Mouse (Mus musculus) stomach, embryonic 16.5 days (tissue): ENCODE results near the gene Aqr. TPM values are rescaled to one million over a fixed set of nuclear protein-coding genes. Genes with fewer than 3 reads are reported as not detected.
"Not testable (repeated sequence)": the region's sequence is repeated elsewhere in the genome, so short reads cannot be mapped to it uniquely, and the experiment has no call there.

Source experiments
- ATAC-seq: fragments of 200-750 bp; cut with Nextera tagmentation; 2 replicates; pipeline ENCODE4 v1.8.0; 2017; ENCODE audit warnings: moderate number of reproducible peaks, moderate TSS enrichment; ENCODE audit not compliant: insufficient read depth, low FRiP score
- H3K27ac ChIP-seq: fragments of 300-500 bp; sonication (generic); 2 replicates; pipeline ENCODE4 v1.5.1; 2014; ENCODE audit warnings: low read length
- H3K27me3 ChIP-seq: fragments of 300-500 bp; sonication (generic); 2 replicates; pipeline ENCODE4 v1.6.1; 2014; ENCODE audit warnings: low read length, control low read depth, mixed read lengths; ENCODE audit not compliant: control insufficient read depth, insufficient read depth
- H3K36me3 ChIP-seq: fragments of 300-500 bp; sonication (generic); 2 replicates; pipeline ENCODE4 v1.6.1; 2014; ENCODE audit warnings: low read length; ENCODE audit not compliant: control insufficient read depth, insufficient read depth
- H3K4me1 ChIP-seq: fragments of 300-500 bp; sonication (generic); 2 replicates; pipeline ENCODE4 v1.6.1; 2014; ENCODE audit warnings: low read length, control low read depth, mixed read lengths; ENCODE audit not compliant: control insufficient read depth, insufficient read depth
- H3K4me2 ChIP-seq: fragments of 300-500 bp; sonication (generic); 2 replicates; pipeline ENCODE4 v1.6.1; 2014; ENCODE audit warnings: low read depth, low read length, mixed read lengths
- H3K4me3 ChIP-seq: fragments of 300-500 bp; sonication (generic); replicated peaks from 2 replicates; pipeline ENCODE4 v1.5.1; 2014; ENCODE audit warnings: mild to moderate bottlenecking, low read length
- H3K9ac ChIP-seq: fragments of 300-500 bp; sonication (generic); 2 replicates; pipeline ENCODE4 v1.6.1; 2014; ENCODE audit warnings: low read length
- H3K9me3 ChIP-seq: fragments of 300-500 bp; sonication (generic); replicated peaks from 2 replicates; pipeline ENCODE4 v1.6.1; 2016; ENCODE audit warnings: low read length, control low read depth; ENCODE audit not compliant: control insufficient read depth
- WGBS: fragments of 180-500 bp; shearing (Covaris S2); extraction: QIAGEN DNeasy Blood & Tissue Kit; methylation state at CpG from one replicate; pipeline ENCODE4 v1.1.7; 2014; 5-methylcytosine and 5-hydroxymethylcytosine counted together
- polyA plus RNA-seq: library from polyadenylated mRNA; unstranded; fragments of >200 nt; fragmentation: Nextera tagmentation; extraction: Ambion mirVana; gene quantifications from 2 replicates; pipeline ENCODE4 v1.2.1, GENCODE M21; 2015

The Aqr gene
- polyA plus RNA-seq = 37.2 and 40.5 TPM in 2 replicates

- H3K36me3 ChIP-seq, H3K4me3 ChIP-seq, H3K4me2 ChIP-seq, H3K9me3 ChIP-seq, H3K9ac ChIP-seq, H3K27ac ChIP-seq, H3K4me1 ChIP-seq, H3K27me3 ChIP-seq, ATAC-seq: not testable (repeated sequence)
- WGBS = 79% methylated on average over 1 of the region's 6 CpGs
Measured at GRCm38 (mm10) chr2:114186924-114187323, at the start of gene Aqr. Aqr (minus strand) TSS chr2:114187024.

GRCm38 (mm10) chr2:114236566-114236965 is 49.7 kb upstream of the Aqr start:
- 84% methylated on average over 1 of the region's 1 CpGs for WGBS
- Histone ChIP-seq H3K4me2 (no peak overlapping the region), H3K9me3 (no peaks in the 10 kb centered on the region), H3K27me3 (no peaks in the 10 kb centered on the region), H3K4me1 (no peaks in the 10 kb centered on the region), H3K4me3 (no peak overlapping the region), H3K9ac (no peak overlapping the region), H3K27ac (no peak overlapping the region), H3K36me3 (no peaks in the 10 kb centered on the region)
- no peak for ATAC-seq

- Histone ChIP-seq H3K4me1 (no peaks in the 10 kb centered on the region), H3K9ac (no peak overlapping the region), H3K4me3 (no peak overlapping the region), H3K27ac (no peak overlapping the region), H3K9me3 (no peaks in the 10 kb centered on the region), H3K27me3 (no peaks in the 10 kb centered on the region), H3K4me2 (no peak overlapping the region), H3K36me3 (no peaks in the 10 kb centered on the region)
- 77% methylated on average over 3 of the region's 3 CpGs for WGBS
- no peak for ATAC-seq
Measured at GRCm38 (mm10) chr2:114235584-114235983, 48.8 kb upstream of the Aqr start.

- ATAC-seq = no peak
- no peaks in the 10 kb centered on the region for H3K27me3 ChIP-seq
- H3K27ac ChIP-seq = no peak overlapping the region
- WGBS = 64% methylated on average over 2 of the region's 2 CpGs
- no peak overlapping the region for H3K4me2 ChIP-seq
- H3K4me3 ChIP-seq = no peak overlapping the region
- no peaks in the 10 kb centered on the region for H3K9me3 ChIP-seq
- no peaks in the 10 kb centered on the region for H3K4me1 ChIP-seq
- no peak overlapping the region for H3K9ac ChIP-seq
- H3K36me3 ChIP-seq = no peaks in the 10 kb centered on the region
Measured at GRCm38 (mm10) chr2:114231248-114231647, 44.4 kb upstream of the Aqr start.

GRCm38 (mm10) chr2:114228672-114229071 is 41.8 kb upstream of the Aqr start:
- H3K36me3 ChIP-seq = no peaks in the 10 kb centered on the region
- WGBS = 86% methylated on average over 2 of the region's 2 CpGs
- H3K4me1 ChIP-seq = no peaks in the 10 kb centered on the region
- H3K9me3 ChIP-seq = no peaks in the 10 kb centered on the region
- no peak overlapping the region for H3K4me3 ChIP-seq
- H3K27ac ChIP-seq = no peak overlapping the region
- no peaks in the 10 kb centered on the region for H3K27me3 ChIP-seq
- no peak overlapping the region for H3K4me2 ChIP-seq
- ATAC-seq = no peak
- H3K9ac ChIP-seq = no peak overlapping the region

GRCm38 (mm10) chr2:114205036-114205435 is 18.2 kb upstream of the Aqr start:
- WGBS = 70% methylated on average over 6 of the region's 6 CpGs

GRCm38 (mm10) chr2:114201574-114201973 is 14.8 kb upstream of the Aqr start:
- Histone ChIP-seq H3K4me2 (peak overlapping the region; percentile 58), H3K27me3 (no peaks in the 10 kb centered on the region), H3K9ac (peak overlapping the region; percentile 96), H3K36me3 (no peaks in the 10 kb centered on the region), H3K4me1 (peaks cover 5% of the 10 kb centered on the region; the same call in 1 of the 2 replicates), H3K4me3 (peak overlapping the region; percentile 83), H3K27ac (no peak overlapping the region), H3K9me3 (no peaks in the 10 kb centered on the region)
- 34% methylated on average over 4 of the region's 4 CpGs for WGBS
- no peak for ATAC-seq

More at GRCm38 (mm10) chr2:114205036-114205435, 18.2 kb upstream of the Aqr start:
- H3K4me1 ChIP-seq = peaks cover 3% of the 10 kb centered on the region; the same call in 1 of the 2 replicates
- H3K9me3 ChIP-seq = no peaks in the 10 kb centered on the region
- no peak overlapping the region for H3K4me2 ChIP-seq
- no peaks in the 10 kb centered on the region for H3K27me3 ChIP-seq
- H3K36me3 ChIP-seq = no peaks in the 10 kb centered on the region
- no peak for ATAC-seq
- no peak overlapping the region for H3K9ac ChIP-seq
- no peak overlapping the region for H3K27ac ChIP-seq
- H3K4me3 ChIP-seq = no peak overlapping the region

GRCm38 (mm10) chr2:114200932-114201559 is 14.2 kb upstream of the Aqr start, which contains the start of gene Zfp770:
Zfp770 (minus strand) TSS chr2:114201469.
- Histone ChIP-seq H3K36me3 (no peaks in the 10 kb centered on the region), H3K27me3 (no peaks in the 10 kb centered on the region), H3K4me2 (peak within 1 kb of the TSS; percentile 58), H3K4me1 (peaks cover 5% of the 10 kb centered on the region; the same call in 1 of the 2 replicates), H3K27ac (peak within 1 kb of the TSS; percentile 76), H3K9ac (peak within 1 kb of the TSS; percentile 96), H3K4me3 (peak within 1 kb of the TSS; percentile 83), H3K9me3 (no peaks in the 10 kb centered on the region)
- peak; percentile 83 for ATAC-seq
- under 1% methylated on average over 36 of the region's 36 CpGs for WGBS

- WGBS = 79% methylated on average over 5 of the region's 5 CpGs
Measured at GRCm38 (mm10) chr2:114196421-114196820, 9.6 kb upstream of the Aqr start.

More at GRCm38 (mm10) chr2:114196421-114196820, 9.6 kb upstream of the Aqr start:
- Histone ChIP-seq H3K4me1 (peaks cover 5% of the 10 kb centered on the region; the same call in 1 of the 2 replicates), H3K36me3 (no peaks in the 10 kb centered on the region), H3K27ac (no peak overlapping the region), H3K9me3 (no peaks in the 10 kb centered on the region), H3K27me3 (no peaks in the 10 kb centered on the region), H3K9ac (no peak overlapping the region), H3K4me3 (no peak overlapping the region), H3K4me2 (no peak overlapping the region)
- ATAC-seq = no peak
